Mouse (Mus musculus): ENCODE measurements at regions not wholly inside any gene's neighbourhood (a gene's known extent, or its start where the extent isn't known, plus 50 kb on each side); places are given as distances from the start of the nearest gene placed in this dataset.

DNA sequence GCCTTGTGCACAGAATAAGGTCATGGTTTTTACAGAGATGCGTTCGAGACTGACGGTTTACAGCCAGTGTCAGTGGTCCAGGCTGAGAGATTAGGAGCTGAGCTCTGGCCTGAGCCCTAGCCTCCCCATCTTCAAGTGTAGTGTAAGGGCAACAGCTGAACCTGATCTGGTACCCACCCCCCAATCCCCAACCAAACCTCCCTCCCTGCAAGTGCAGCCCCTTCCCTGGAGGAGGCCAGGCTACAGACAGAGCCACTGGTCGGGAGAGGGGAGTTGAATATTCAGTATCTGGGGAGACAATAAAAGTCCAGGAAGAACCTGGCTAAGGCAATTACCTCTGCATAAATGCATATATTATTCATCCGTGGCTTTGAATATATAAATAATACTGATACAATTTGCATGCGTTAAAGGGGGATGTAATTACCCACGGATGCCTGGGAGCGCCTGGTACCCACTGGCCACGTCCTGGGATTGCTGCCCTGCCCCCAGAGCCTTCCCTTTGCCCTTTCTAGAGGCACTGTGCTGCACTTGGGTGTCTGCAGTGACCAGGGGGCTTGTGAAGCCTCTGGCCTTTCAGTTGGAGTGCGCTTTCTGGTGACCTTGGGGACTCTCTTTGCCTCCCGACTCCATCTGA is 95.5 kb upstream of the Mvb12b start:
- Histone ChIP-seq H3K27me3 (replicated peaks; ENCODE audit: control insufficient read depth, insufficient read depth, low read length) (no peaks in the 10 kb centered on the region), H3K9ac (ENCODE audit: low read depth, low read length) (peak overlapping the region; percentile 11; the same call in 1 of the 2 replicates), H3K4me2 (ENCODE audit: low read length) (no peak overlapping the region), H3K27ac (ENCODE audit: low read depth, low read length) (no peak overlapping the region), H3K36me3 (ENCODE audit: control insufficient read depth, insufficient read depth, low read length) (no peaks in the 10 kb centered on the region), H3K4me1 (ENCODE audit: control insufficient read depth, insufficient read depth, low read depth, low read length) (peaks cover 2% of the 10 kb centered on the region; the same call in 1 of the 2 replicates), H3K4me3 (ENCODE audit: low read length) (no peak overlapping the region), H3K9me3 (ENCODE audit: control insufficient read depth, low read length) (no peaks in the 10 kb centered on the region)
- no peak for ATAC-seq
- WGBS, result 24% methylated on average over 11 of the region's 11 CpGs

DNA sequence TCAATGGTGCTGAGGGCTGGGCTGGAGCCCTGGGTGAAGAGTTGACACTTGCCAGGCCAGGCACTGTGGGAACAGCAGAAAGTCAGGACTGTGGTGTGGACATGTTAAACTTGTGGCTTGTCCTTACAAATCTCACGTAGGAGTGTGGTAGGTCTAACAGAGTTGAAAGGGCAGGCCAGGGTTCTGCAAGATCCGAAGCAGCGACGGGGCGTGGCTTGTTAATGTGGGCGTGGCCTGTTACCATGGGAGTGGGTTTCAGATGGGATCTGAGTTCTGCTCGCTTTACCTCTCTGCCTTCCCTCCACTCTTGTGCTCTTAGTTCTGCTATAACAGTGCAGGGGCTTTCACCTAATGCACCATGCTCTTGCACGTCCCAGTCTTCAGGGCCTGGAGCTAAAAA is 94.2 kb upstream of the Mvb12b start:
- ATAC-seq, result no peak
- 33% methylated on average over 8 of the region's 8 CpGs for WGBS
- H3K9me3 ChIP-seq (ENCODE audit: control insufficient read depth, low read length), result no peaks in the 10 kb centered on the region
- H3K4me2 ChIP-seq (ENCODE audit: low read length), result no peak overlapping the region
- H3K27me3 ChIP-seq (replicated peaks; ENCODE audit: control insufficient read depth, insufficient read depth, low read length), result no peaks in the 10 kb centered on the region
- H3K4me1 ChIP-seq (ENCODE audit: control insufficient read depth, insufficient read depth, low read depth, low read length), result peaks cover 2% of the 10 kb centered on the region; the same call in 1 of the 2 replicates
- no peaks in the 10 kb centered on the region for H3K36me3 ChIP-seq (ENCODE audit: control insufficient read depth, insufficient read depth, low read length)
- H3K4me3 ChIP-seq (ENCODE audit: low read length), result no peak overlapping the region
- no peak overlapping the region for H3K27ac ChIP-seq (ENCODE audit: low read depth, low read length)
- no peak overlapping the region for H3K9ac ChIP-seq (ENCODE audit: low read depth, low read length)

DNA sequence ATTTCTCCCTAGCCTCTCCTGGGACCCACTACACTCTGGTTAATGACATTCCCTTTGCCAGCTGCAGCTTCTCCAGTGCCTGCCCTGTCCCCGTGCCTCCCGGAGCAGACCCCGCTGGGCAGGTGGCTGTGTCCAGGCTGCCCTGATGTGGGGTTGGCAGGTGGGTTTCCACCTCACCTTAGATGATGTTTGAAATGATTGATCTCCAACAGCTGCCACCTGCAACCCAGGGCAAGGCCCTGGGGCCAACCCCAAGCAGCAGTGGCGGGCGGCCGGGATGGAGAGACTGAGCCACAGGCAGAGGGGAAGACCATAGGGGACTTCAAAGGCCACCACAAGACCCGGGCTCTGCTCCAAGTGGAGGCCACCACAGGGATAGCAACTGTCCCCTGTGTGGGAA is 93.6 kb upstream of the Mvb12b start:
- Histone ChIP-seq H3K27me3 (replicated peaks; ENCODE audit: control insufficient read depth, insufficient read depth, low read length) (no peaks in the 10 kb centered on the region), H3K4me2 (ENCODE audit: low read length) (no peak overlapping the region), H3K27ac (ENCODE audit: low read depth, low read length) (no peak overlapping the region), H3K4me3 (ENCODE audit: low read length) (no peak overlapping the region), H3K9ac (ENCODE audit: low read depth, low read length) (no peak overlapping the region), H3K4me1 (ENCODE audit: control insufficient read depth, insufficient read depth, low read depth, low read length) (peaks cover 2% of the 10 kb centered on the region; the same call in 1 of the 2 replicates), H3K9me3 (ENCODE audit: control insufficient read depth, low read length) (no peaks in the 10 kb centered on the region), H3K36me3 (ENCODE audit: control insufficient read depth, insufficient read depth, low read length) (no peaks in the 10 kb centered on the region)
- WGBS, result 66% methylated on average over 7 of the region's 7 CpGs
- no peak for ATAC-seq

DNA sequence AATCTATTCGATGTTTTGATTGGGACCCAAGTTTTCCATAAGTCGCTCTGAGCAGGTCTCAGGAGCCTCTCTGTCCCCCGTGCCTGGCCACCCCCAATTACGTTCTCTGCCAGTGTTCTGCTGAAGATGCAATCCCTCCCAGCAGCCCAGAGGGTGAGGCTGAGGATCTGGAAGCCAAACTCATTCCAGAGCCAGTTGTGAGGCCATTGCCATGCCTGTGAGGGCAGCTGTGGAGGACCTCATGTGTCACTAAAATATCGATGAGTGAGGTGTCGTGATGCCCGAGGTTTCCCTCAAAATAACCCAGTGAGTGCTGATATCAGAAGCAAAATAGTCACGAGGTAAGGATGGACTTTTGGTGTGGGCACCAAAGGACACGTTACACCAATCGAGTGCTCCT is 93.1 kb upstream of the Mvb12b start:
- no peak overlapping the region for H3K27ac ChIP-seq (ENCODE audit: low read depth, low read length)
- H3K36me3 ChIP-seq (ENCODE audit: control insufficient read depth, insufficient read depth, low read length), result no peaks in the 10 kb centered on the region
- H3K4me2 ChIP-seq (ENCODE audit: low read length), result no peak overlapping the region
- H3K9ac ChIP-seq (ENCODE audit: low read depth, low read length), result no peak overlapping the region
- no peaks in the 10 kb centered on the region for H3K27me3 ChIP-seq (replicated peaks; ENCODE audit: control insufficient read depth, insufficient read depth, low read length)
- no peak overlapping the region for H3K4me3 ChIP-seq (ENCODE audit: low read length)
- 80% methylated on average over 10 of the region's 10 CpGs for WGBS
- peaks cover 2% of the 10 kb centered on the region; the same call in 1 of the 2 replicates for H3K4me1 ChIP-seq (ENCODE audit: control insufficient read depth, insufficient read depth, low read depth, low read length)
- H3K9me3 ChIP-seq (ENCODE audit: control insufficient read depth, low read length), result no peaks in the 10 kb centered on the region
- ATAC-seq, result no peak

DNA sequence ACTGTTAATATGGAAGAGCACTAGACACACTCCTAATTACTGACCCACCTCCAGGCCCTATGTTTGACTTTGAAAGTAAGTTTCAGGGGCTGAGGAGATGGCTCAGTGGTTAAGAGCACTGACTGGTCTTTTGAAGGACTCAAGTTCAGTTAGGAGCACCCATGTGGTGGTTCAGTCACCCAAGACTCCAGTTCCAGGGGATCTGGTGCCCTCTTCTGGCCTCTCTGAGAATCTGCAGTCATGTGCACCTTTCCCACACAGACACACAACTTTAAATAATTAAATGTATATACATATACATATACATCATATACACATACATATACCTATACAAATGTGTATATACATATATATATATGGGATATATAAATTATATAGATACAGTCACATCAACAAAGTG is 91.5 kb upstream of the Mvb12b start:
- Histone ChIP-seq H3K27ac (ENCODE audit: low read depth, low read length) (no peak overlapping the region), H3K9ac (ENCODE audit: low read depth, low read length) (no peak overlapping the region), H3K9me3 (ENCODE audit: control insufficient read depth, low read length) (no peaks in the 10 kb centered on the region), H3K27me3 (replicated peaks; ENCODE audit: control insufficient read depth, insufficient read depth, low read length) (no peaks in the 10 kb centered on the region), H3K4me2 (ENCODE audit: low read length) (no peak overlapping the region), H3K4me3 (ENCODE audit: low read length) (no peak overlapping the region), H3K4me1 (ENCODE audit: control insufficient read depth, insufficient read depth, low read depth, low read length) (peaks cover 10% of the 10 kb centered on the region), H3K36me3 (ENCODE audit: control insufficient read depth, insufficient read depth, low read length) (no peaks in the 10 kb centered on the region)
- no peak for ATAC-seq

DNA sequence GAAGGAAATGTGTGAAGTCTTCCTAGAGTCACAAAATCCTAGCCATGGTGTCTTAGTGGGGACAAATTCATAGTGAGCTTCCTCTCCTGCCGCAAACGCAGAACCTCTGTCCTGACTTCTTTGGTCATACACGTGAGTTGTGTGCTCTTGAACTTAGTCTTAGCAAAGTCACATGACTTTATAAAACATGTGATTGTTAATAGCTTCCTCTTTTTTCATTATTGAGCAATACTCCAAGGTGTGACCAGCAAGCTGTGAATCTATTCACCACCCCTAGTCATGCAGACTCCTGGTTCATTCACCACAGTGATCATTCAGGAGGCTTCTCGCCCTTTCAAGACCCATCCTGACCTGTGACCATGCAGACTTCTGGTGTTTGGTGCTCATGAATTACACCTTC is 90.8 kb upstream of the Mvb12b start:
- H3K9me3 ChIP-seq (ENCODE audit: control insufficient read depth, low read length), result no peaks in the 10 kb centered on the region
- no peak overlapping the region for H3K9ac ChIP-seq (ENCODE audit: low read depth, low read length)
- H3K27me3 ChIP-seq (replicated peaks; ENCODE audit: control insufficient read depth, insufficient read depth, low read length), result no peaks in the 10 kb centered on the region
- no peak for ATAC-seq
- no peak overlapping the region for H3K4me2 ChIP-seq (ENCODE audit: low read length)
- H3K27ac ChIP-seq (ENCODE audit: low read depth, low read length), result no peak overlapping the region
- H3K36me3 ChIP-seq (ENCODE audit: control insufficient read depth, insufficient read depth, low read length), result no peaks in the 10 kb centered on the region
- WGBS, result 87% methylated on average over 4 of the region's 4 CpGs
- peaks cover 15% of the 10 kb centered on the region for H3K4me1 ChIP-seq (ENCODE audit: control insufficient read depth, insufficient read depth, low read depth, low read length)
- no peak overlapping the region for H3K4me3 ChIP-seq (ENCODE audit: low read length)

DNA sequence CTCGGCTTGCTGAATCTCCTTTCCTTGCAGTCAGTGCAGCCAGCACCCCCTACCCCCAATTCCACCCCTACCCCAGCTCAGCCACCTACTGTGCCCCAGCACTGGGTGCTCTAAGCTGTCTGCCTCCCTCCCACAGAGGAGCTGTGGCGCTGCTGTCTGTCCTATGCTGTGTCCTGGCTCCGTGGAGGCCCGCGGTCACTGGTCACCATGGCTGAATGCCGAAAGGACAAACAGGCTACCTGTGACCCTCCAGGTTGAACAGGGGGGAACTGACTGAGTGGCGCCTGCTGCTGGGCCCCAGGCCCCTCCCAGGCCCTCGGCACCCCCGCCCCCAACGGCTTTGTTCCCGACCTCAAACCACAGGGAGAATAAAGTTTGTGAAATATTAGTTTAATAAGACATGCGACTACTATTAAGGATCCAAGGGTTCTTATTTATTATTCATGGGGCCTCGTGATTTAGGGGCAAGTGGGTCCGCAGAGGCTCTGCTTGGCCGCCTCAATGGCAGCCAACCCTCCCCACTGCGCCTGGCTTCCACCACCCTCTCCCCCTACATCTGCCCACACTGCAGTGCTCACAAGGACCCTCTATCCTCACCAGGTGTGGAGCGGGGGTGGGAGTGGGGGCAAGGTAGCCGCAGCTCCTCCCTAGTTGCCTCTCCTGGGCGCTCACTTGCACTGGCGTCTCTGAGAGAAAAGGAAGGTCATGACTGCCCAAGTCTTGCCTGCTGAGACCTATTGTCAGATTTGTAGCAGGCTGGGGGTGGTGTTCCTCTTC is 90.0 kb upstream of the Mvb12b start:
- H3K27me3 ChIP-seq (replicated peaks; ENCODE audit: control insufficient read depth, insufficient read depth, low read length), result no peaks in the 10 kb centered on the region
- 69% methylated on average over 20 of the region's 20 CpGs for WGBS
- H3K9me3 ChIP-seq (ENCODE audit: control insufficient read depth, low read length), result no peaks in the 10 kb centered on the region
- H3K4me2 ChIP-seq (ENCODE audit: low read length), result no peak overlapping the region
- no peak overlapping the region for H3K4me3 ChIP-seq (ENCODE audit: low read length)
- no peaks in the 10 kb centered on the region for H3K36me3 ChIP-seq (ENCODE audit: control insufficient read depth, insufficient read depth, low read length)
- ATAC-seq, result no peak
- peaks cover 14% of the 10 kb centered on the region for H3K4me1 ChIP-seq (ENCODE audit: control insufficient read depth, insufficient read depth, low read depth, low read length)
- no peak overlapping the region for H3K9ac ChIP-seq (ENCODE audit: low read depth, low read length)
- H3K27ac ChIP-seq (ENCODE audit: low read depth, low read length), result no peak overlapping the region

DNA sequence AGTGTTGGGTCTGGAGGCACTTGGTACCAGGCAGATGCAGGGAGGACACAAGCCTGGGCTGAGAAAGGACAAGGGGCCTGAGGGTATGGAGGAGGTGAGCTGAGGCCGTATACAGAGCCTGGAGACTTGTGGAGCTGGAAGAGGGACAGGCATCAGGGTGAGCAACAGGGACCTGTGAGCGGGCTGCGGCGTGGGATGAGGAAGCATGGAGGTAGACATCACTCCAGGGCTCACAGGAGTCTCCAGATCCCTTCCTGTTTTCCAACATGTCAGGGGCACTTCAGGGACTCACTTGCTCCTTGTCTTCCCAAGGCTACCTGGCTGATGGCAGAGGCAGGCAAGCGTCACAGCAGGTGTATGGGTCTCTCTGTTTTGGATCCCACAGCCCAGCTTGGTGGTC is 89.4 kb upstream of the Mvb12b start:
- Histone ChIP-seq H3K27me3 (replicated peaks; ENCODE audit: control insufficient read depth, insufficient read depth, low read length) (no peaks in the 10 kb centered on the region), H3K9me3 (ENCODE audit: control insufficient read depth, low read length) (no peaks in the 10 kb centered on the region), H3K4me3 (ENCODE audit: low read length) (no peak overlapping the region), H3K4me2 (ENCODE audit: low read length) (no peak overlapping the region), H3K9ac (ENCODE audit: low read depth, low read length) (no peak overlapping the region), H3K27ac (ENCODE audit: low read depth, low read length) (no peak overlapping the region), H3K36me3 (ENCODE audit: control insufficient read depth, insufficient read depth, low read length) (no peaks in the 10 kb centered on the region), H3K4me1 (ENCODE audit: control insufficient read depth, insufficient read depth, low read depth, low read length) (peaks cover 14% of the 10 kb centered on the region)
- ATAC-seq, result no peak
- 96% methylated on average over 5 of the region's 5 CpGs for WGBS

DNA sequence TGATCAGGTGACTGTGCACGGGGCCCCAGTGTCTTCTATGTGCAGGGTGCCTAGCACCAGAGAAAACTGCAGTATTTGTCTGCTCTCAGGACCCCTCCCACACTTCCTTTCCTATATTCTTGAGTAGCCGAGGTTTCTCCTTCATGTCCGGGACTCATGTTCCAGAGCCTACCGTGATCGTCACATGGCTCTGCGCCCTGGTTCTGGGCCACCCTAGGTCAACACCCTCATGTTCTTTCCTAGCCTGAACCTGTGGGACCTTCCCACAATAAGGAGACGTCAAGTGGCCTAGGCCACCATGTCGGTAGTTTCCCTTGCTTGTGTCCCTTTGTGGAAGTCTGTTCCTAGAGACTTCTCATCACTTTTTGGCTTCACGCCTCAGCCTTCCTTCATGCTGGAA is 88.4 kb upstream of the Mvb12b start:
- no peak for ATAC-seq
- 87% methylated on average over 9 of the region's 9 CpGs for WGBS

More for the DNA sequence above, 88.4 kb upstream of the Mvb12b start:
- Histone ChIP-seq H3K4me3 (ENCODE audit: low read length) (no peak overlapping the region), H3K36me3 (ENCODE audit: control insufficient read depth, insufficient read depth, low read length) (no peaks in the 10 kb centered on the region), H3K9ac (ENCODE audit: low read depth, low read length) (no peak overlapping the region), H3K4me2 (ENCODE audit: low read length) (no peak overlapping the region), H3K27ac (ENCODE audit: low read depth, low read length) (no peak overlapping the region), H3K27me3 (replicated peaks; ENCODE audit: control insufficient read depth, insufficient read depth, low read length) (no peaks in the 10 kb centered on the region), H3K4me1 (ENCODE audit: control insufficient read depth, insufficient read depth, low read depth, low read length) (peaks cover 14% of the 10 kb centered on the region), H3K9me3 (ENCODE audit: control insufficient read depth, low read length) (no peaks in the 10 kb centered on the region)

Measured in hindbrain, embryonic 16.5 days (tissue).